Mouse (Mus musculus) thymus, postnatal 25 days (tissue): ENCODE data around the gene Stambp.

Experiments used
- DNase-seq: peaks from one replicate; pipeline ENCODE4 v3.0.0; 2022

Gene Stambp

DNA sequence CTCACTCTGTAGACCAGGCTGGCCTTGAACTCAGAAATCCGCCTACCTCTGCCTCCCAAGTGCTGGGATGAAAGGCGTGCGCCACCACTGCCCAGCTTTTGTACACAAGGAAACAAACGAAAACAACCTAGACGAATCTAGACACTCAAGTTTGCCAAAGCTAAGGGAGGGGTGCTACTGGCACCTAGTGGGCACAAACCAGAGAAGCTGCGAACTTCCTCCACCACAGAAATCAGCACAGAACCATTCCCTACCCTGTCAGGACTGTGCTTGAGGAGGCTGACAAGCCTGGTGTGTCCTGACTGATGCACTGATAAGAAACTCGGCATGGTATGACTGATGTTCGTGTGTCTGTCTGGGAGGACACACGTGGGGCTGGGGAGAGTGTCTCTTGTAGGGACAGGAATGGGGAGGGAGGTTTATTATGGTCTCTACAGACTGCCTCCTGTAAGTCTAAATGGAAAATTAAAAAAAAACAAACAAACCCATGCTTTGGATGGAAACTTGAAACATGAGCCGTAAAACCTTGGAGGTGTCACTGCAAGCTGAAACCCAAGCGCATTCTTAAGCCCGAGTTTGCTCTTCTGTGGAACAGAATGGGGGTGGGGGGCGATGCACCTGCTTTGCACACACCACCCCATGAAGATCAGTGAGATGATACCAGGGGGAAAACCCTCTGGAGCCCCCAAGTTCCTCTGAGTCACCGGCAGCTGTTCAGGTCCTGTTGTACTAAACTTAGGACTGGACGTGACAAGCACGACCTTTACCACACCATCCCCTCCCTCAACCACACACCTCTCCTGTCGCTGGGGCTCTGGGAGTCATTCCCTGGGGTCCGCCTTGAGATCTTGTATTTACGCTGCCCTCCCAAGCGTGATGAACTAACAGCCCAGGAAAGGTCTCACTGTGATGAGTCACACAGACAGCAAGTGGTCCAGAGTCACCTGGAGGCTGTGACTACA lies 3.3 kb downstream of the Stambp start:
- no peak for DNase-seq

DNA sequence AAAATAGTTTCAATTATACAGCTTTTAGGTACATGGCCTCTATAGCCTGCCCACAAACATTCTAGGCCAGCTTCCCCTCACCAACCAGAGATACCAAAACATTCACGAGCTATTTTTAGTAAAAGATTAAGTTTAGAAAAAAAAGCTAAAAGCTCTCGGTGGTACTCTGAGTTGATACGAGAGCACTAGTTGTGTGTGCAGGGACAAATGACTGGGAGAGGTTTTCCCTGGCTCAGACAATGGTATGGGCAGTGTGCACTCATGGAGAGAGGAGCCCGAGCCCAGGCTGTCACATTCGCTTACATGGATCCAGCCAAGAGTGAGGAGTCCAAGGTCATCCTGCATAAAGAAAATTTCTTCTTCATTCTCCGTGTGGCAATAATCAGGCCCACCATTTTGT lies 16.6 kb downstream of the Stambp start:
- no peak for DNase-seq

DNA sequence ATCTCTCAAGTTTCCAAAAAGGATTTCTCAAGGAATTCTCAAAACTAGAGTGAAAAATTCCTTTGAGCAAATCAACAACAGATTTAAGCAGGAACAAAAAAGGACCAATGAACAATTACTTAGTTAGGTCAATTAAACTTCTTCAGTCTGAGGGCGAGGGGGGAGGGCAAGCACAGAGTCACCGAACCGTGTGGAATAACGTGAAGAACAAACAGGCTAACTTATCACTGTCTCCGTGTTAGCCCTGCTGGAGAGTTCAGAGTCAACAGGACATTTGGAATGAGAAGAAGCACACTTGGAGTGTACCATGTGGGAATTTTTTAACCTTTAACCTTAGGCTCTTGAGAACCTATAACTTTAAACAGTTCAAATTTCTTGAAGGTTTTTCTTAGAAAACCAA lies 24.2 kb downstream of the Stambp start:
- DNase-seq, result no peak

DNA sequence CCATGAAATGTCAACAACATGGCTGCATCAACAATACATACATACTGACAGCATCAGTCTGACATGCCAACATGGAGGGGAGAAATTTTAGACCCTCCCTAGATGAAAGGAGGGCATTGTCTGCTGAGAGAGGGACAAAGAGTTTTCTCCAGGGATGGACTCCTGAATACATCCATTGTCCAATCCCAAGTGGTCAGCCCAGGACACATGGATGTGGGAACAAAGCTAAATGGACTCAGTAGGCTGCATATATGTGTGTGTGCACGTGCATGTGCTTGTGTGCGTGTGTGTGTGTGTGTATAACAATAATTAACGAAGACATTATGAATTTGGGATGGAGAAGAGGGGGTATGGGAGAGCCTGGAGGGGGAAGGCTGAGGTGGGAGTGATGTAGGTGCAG lies 26.8 kb downstream of the Stambp start:
- DNase-seq, result no peak

DNA sequence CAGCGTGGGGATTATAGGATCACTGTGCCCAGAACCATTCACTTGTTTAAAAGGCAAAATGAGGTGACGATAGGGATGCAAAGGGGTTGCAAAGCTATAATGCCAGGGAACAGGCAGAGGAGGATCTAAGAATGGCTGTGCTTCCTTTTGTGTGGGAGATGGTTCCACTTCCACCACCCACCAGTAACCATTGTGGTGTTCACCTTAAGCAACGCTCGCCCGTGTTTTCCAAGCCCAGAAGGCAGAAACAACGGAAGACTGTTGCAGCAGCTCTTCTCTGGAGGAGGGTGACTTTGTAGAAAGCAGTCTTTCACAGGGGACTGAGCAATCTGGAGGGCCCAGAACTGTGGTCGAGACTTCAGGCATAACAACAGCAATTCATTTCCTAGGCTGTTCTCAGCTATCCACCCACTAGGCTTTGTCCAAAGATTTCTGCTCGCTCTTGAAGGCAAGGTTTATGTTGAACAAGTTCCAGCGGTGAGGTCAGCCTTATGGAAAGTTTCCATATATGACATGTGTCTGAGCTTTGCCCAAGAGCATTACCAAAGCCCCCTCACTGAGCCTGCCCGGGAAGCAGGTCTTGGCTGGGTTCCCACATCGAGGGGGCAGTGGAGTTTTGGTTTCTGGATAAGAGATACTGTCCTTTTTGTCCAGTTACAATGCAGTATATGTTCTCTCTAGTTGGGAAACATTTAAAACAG lies 30.6 kb downstream of the Stambp start:
- DNase-seq, result no peak

DNA sequence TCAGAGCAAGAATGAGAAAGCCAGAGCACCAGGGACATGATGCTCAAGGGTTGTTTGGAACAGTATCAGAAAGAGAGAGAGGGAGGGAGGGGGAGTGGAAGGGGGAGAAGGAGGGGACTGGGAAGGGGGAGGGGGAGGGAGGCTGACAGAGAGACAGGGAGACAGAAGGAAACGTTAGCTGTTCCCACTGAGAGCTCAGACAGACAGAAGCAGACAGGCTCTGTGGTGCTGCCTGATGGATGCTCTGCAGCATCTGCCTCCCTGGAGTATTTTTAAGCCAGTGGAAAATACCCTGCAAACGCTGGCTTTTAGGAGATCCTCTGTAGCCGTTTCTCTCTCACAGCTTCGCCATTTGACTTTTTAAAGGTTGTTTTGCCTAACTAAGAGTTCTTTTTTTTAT lies 32.5 kb downstream of the Stambp start:
- DNase-seq, result no peak

DNA sequence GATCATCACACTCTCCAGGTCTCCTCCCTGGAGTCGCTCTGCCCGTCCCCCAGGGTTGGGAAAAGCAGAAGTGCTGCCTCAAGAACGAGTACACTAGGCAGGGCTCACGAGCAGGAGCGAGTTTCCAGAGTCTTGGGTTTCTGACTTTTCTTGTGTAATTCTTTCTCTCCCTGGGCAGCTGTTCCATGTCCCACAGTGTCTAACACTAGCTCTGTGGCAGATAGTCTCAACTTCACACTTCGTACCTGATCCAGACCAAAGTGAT lies 35.8 kb downstream of the Stambp start:
- no peak for DNase-seq

DNA sequence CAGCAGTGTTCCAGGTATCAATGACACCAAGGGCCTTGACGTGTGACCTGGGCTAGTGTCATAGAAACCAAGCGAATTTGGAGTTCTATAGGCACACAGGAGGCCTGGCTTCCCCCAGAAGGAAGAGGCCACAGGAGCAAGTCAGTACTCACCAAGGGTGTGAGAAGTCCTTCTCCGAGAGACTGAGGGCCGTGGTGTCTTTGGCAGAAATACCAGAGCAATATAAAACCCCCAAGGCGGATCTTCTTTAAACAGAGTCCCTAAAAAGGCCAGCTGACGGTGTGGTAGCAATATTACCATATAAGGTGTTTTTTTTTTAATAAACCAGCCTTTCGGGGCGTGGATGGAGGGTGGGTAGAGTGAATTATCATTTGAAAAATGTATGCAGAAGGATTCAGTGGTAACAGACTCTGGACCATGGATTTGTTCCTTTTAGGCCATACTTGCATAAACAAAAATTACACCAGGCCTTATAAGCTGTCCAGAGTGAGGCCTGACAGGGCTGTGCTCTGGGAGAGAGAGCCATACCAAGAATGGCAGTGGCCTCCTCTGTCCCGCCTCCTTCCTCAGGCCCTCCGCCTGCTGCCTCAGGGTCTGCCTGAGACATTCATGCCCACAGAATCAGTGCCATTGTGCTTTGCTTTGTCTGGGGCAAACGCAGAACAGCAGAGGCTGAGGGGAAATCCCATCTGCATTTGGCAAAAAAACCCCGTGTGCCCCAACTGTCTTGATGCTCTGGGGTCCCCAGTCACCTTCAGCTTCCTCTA lies 36.3 kb downstream of the Stambp start, which contains the start of gene Actg2:
TSS of gene Actg2 (minus strand) at position 238 of the 767 bp plus-strand sequence.
- DNase-seq, result no peak

DNA sequence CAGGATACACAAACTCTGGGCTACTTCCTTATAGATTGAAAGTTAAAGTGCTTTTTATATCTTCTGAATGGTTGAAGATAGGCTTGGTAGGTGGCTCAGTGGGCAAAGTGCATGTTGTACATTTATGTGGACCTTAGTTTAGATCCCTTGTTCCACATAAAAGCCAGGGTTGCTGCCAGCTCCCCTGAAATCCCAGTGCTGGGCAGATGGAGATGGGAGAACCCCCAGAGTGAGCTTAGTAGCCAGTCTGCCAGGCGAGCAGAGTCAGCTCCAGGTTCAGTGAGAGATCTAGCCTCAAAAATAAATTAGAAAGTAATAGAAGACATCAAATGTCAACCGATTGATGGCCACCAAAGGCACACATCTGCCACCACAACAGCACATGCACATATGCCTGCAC lies 39.9 kb downstream of the Stambp start:
- DNase-seq, result no peak

DNA sequence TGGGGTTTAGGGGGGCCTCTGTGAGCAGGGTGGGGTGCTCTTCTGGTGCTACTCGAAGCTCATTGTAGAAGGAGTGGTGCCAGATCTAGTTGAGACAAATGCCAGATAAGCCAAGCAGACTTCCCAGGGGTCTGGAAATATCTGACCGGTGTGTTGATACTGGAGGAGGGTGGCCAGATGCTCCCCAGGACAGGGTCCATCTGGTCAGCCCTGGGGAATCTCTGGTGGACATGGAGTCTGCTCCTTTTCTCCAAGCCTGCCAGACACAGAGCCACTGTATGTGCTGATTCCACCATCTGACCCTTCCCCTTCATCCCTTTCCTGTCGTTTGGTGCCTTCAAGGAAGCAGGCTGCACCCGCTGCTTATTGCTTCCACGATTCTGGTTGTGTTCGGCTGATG lies 49.3 kb downstream of the Stambp start:
- DNase-seq, result no peak

DNA sequence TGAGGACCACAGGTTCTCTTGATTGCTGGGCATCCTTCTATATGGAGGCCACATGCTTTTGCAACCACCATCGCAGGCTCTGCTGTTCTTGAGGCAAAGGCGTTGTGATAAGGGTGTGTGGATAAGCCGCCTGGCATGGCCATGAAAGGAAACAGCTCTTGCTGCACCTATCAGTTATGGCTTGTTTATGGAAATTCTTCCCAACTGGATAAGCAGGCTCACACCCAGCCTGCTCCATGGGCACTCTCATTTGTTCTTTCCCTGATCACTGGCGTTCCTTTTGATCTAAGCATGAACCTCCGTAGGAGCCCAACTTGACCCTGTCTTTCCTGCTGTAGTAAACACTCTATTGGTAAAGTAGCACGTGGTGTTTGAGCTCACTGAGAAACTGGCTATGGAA lies 50.7 kb downstream of the Stambp start:
- no peak for DNase-seq

DNA sequence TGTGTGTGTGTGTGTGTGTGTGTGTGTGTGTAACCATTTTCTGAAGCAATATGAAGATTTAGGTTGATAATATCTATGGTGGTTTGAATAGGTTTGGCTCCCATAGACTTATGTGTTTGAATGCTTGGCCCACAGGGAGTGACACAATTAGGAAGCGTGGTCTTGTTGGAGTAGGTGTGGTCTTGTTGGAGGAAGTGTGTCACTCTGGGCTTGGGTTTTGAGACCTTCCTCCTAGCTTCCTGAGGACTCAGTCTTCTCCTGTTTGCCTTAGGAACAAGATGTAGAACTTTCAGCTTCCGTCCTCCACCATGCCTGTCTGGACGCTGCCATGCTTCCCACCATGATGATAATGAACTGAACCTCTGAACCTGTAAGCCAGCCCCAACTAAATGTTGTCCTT lies 53.9 kb downstream of the Stambp start:
- DNase-seq, result no peak

DNA sequence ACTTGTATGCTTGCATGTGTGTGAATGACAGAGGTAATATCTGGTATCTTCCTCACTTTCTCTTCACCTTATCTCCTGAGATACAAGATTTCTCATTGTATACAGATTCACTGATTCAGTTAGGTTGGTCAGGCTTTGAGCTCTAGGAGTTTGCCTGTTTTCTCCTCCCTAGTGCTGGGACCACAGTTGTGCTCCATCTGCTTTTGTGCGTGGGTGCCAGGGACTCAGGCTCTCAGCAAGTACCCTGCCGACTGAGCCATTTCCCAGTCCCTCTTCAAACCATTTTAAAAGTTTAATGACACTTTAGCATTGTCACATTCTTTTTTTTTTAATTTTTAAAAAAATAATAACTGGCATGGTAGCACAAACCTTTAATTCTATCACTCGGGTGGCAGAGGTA lies 57.4 kb downstream of the Stambp start:
- no peak for DNase-seq

DNA sequence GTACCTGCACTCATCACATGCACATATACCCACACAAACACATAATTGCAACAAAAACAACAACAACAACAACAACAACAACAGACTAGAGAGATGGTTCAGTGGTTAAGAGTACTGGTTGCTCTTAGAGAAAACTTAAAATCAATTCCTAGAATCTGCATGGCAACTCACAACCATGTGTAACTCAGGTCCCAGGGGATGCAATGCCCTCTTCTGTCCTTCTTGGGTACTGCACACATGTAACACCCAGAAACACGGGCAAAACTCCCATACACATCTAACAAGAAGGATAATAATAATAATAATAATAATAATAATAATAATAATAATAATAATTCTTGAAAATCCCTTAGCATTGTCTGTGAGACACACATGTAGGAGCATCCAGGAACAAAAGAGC lies 60.0 kb downstream of the Stambp start:
- DNase-seq, result peak; percentile 69

DNA sequence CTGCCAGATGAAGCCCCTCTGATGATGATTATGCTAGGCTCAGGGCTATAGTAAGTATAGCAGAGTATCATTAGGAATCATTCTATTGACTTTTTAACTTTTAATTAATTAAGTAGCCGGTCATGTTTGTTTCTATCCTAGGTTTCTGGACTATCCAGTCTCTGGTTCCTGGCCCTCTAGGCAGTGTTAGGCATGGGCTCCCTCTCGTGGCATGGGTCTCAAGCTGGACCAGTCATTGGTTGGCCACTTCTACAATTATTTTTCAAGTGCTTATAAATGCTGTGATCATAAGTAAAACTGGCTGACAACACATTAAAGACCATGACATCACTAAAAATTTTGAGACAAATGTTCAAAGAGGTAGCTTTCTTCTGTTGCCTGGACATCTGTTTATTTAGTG lies 62.3 kb downstream of the Stambp start:
- DNase-seq, result no peak

DNA sequence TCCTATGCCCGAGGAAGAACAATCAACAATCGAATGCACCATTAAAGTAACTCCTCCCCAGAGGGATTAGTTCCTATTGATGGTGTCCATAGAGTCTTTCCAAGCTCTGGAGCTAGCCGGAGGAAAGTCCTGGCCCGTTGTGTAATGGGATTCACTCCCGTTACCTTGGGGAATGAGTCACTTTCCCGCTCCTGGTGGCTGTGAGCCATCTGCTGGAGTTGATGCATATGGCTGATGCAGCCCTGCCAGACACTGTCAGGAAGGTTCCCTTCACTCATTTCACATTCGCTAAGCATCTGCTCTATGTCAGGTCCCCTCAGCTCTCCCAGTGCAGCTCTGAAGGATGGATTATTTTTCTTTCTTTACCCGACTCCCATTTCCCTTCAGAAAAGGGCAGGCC lies 63.1 kb downstream of the Stambp start:
- no peak for DNase-seq

DNA sequence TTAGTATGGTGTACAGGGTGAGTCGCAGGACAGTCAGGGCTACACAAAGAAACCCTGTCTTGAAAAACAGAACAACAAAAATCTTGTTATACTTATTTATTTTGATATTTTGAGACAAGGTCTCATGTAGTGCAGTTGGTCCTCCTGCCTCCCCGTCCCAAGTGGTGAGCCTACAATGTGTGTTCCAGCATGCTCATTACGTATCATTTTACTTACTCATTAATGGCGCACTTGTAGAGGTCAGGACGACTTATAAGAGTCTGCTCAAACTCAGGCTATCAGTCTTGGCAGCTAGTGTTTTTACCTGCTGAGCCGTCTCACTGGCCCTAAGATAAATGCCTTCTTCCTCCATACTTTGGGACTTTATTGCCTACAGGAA lies 65.4 kb downstream of the Stambp start:
- no peak for DNase-seq

DNA sequence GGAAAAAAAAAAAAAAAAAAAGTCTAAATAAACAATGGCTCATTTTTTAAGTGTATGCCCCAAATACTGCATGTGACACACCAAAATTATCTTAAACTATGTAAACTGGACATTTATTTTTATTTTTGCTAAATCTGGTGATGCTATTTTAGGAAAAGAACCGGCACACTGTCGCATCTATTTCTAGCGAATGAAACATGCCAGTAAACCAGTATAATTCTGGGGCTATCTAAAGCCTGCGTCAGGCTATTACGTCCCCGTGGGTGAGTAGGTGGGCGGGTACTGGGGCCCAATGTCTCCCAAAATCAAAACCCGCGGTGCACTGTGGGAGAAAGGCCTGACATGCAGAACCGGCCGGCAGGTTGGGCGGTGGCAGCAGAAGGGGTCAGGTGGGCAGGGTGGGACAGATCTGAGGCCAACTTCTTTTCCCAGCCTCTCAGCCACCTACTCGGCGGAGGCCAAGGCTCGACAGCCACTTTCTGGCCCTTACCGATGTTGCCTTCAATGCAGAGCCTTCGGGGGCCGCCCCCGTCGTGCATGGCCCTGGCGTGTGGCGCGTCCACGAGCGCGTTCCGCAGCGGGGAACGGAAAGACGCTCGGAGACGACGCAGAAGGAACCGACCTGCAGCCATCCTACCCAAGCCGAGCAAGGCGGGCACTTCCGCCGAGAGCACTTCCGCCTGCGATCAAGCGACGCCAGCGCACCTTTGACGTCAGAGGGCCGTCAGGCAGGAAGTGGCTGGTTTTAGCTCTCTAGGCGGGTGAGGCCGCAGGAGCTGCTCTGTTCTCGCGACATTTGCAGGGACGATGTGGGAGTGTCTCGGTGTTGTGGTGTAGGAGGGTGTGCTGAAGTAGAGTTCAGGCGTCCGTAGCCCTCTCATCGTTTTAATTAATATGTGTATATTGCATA lies 66.0 kb downstream of the Stambp start, which contains the start of gene Dguok:
TSS of gene Dguok (minus strand) at position 712 of the 910 bp plus-strand sequence.
- peak; percentile 97 for DNase-seq

DNA sequence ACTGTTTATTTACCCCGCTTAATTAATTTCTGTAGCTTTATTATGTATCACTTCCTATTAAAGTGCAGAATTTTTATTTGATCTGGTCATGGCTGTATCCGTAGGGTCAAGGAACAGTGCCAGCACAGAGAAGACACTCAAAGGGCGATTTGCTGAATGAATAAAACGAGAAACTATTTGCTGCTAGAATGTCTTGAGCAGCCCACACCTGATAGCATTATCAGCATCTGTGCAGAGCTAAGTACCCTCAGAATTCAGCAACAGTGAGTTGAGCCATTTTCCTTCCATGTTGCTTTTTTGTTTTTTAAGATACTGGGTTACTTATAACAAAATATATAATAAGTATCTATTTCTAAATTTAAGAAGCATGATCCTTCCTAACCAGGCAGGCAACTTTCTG lies 67.0 kb downstream of the Stambp start:
- DNase-seq, result no peak

DNA sequence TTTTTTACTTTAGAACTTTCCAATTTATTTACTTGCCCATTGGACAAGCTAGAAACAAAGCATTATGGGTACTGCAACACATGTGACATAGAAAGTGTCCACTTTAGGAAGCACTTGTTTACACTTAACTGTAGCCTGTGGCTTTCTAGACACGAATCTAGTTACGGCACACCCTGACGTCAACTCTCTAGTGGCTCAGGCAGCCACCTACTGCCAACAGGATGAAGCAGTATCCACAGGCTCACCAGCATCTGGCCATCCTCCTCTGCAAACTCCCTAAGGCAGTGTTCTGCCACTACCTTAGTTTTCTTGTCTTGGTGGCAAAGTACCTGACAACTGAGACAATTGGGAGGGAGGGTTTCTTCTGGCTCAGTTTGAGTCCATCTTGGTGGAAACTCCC lies 69.2 kb downstream of the Stambp start:
- no peak for DNase-seq

DNA sequence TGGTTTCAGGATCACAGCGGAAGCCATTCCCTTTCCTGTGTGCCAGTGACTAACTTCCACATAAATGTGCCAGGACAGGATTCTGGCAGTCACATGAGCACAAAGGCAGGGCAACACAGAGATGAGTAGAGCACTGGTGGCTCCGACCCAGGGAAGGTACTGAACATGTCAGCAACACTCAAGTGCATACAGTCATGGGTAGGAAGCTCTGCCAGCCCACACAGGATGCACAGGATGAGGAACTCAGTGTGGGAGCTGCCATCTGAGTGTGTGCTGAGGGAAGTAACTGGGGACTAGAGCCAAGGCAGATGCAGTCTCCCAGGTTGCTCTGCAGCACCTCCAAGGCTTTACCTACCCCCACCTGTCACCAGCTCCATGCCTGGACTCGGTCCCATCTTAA lies 69.9 kb downstream of the Stambp start:
- no peak for DNase-seq

DNA sequence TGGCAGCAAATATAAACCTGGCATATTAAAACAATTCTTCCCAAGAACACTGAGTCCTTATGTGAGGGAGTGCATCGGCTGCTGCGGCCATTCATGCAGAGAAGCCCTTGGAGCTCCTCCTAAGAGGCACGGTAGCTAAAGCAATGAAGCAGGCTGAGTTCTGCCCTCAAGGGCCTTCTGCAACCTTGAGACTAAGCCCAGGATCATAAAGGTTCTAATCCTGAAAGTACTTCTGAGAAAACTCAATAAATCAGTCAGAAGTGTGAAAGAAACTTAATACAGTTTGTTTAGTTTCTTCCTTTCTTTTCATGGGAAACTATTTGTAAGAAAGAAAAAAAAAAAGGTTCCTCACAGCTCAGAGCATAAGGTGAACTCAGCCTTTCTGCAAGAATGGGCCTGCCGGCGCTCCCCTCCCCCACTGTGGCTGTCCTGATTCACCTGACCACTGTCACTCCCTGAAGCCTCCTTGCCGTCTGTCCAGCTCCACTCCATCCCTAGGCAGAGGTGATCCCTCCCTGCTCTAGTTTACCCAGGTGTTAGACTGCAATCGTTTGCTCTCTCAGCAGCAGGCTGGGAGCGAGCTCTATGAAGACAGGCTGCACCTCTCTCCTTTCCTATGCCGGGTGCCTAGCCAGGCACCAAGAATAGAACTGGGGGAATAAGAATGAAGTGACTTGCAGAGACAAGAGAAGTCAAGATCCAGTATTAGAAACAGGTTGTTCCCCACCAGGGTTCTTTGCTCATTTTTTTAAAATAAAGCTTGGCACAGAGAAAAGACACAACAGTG lies 70.8 kb downstream of the Stambp start:
- DNase-seq, result no peak
